Mouse (Mus musculus) cerebellum, adult 11-12 months (tissue): ENCODE measurements around the gene Trpv4.

ENCODE experiments used
- DNase-seq: peaks from one replicate; pipeline ENCODE4 v3.0.0; 2022

The Trpv4 gene

DNA sequence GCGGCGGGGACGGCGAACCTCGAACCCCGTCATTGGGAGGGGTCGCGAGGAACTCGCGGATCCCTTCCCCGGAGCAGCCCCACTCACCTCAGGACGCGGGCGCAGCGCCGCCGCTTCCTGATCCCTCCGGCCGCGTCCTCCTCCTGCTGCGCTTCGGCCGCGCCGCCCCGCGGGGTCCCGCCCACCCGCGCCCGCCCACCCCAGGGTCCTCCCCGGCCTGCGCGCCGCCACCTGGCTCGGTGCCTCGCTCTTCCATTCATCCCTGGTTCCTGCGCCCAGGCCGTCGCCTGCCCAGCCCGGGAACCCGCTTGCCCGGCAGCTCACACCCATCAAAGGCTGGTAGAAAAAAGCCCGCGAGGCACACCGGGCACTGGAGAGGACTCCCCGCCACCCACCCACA, at the start of gene Trpv4:
Trpv4 (minus strand) TSS at position 167 of the 400 bp plus-strand sequence.
- no peak for DNase-seq

DNA sequence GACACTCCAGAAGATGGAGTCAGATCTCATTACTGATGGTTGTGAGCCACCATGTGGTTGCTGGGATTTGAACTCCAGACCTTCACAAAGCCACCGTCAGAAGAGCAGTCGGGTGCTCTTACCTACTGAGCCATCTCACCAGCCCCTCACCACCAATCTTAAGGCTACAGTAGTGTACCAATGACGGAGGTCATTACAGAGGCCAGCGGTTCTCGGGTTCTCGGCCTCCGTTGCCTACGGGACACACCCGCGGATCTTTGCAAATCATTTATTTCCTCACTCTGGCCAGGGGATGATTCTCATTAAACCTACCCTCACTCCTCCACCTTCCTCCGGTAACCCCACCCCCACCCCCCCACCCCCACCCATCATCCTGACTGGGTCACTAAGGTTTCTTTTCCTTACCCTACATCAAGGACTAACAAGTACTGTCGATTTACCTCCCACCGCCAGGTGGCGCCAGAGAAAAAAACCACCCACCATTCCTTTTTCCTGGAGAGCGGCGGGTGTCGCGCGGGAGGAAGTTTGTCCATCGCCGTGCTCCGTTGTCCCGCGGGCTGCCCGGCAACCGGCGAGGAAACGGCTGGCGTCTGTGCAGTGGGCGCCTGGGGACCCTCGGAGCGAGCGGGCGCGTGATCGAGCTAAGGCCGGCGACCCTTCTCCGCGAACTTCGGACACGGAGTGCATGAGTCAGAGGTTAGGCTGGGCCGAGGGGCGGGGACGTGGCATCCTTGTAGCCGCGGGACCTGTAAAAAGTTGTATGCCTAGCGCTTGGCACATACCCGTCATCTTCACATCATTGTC, 49.2 kb upstream of the Trpv4 start, which contains the start of gene Tchp:
Tchp (plus strand) TSS at position 496 of the 804 bp plus-strand sequence.
- peak; percentile 92 for DNase-seq

DNA sequence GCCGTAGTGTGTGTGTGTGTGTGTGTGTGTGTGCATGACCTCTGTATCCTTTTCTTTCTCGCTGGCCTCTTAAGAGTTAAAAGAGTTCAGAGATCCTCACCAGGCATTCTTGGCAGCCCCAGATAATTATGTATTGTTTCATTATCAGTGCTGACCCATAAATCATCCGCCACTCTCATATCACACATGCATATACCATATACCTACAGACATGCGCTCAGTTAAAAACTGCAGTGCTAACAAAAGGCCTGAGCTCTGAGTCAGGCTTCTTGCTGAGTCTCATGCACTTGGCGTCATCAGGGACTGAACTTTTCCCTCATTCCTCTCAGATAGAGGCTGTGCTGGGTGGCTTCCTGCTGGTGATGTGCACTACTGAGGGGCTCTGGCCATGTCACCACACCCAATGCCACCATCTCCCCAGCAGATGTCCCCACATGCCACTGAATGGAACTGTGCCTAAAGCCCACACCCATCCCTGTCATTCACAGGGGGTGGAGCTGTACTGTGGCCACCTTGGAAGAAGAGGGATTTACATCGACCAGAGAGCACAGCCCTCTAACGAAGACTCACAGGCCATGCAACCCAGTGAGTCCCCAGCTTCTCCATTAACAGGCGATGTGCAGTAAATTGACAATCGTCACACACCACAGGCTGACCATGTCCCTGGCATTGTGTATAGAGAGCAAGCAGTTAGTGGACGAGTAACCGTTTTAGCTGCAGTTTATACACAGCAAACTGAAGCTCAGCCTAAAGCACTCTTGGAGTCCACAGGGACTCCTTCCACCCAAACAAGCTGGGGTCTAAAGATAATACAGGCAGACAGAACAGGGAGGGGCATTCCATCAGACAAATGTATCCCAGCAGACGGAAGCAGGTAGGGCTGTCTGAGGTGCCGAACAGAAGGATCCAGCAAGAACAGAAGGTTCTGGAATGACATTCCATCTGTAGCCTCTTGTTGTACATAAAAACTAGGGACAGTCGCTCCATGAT, 44.5 kb upstream of the Trpv4 start:
- no peak for DNase-seq

DNA sequence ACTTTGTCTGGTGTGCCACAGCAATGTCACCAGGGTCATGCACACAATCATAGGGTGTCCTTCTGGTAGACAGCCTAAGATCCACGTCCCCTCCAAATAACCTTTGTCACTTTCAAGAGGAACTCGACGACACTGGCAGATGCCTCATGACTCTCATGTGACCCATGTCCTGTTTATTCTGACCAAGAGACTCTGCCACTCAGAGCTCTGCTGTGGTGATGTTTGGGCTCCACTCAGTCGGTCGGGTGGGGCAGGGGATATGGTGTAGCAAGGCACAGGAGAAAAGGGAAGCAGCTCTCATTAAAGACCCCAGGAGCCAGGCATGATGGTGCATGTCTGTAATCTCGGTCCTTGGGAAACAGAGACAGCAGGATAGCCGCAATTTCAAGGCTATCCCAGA, 40.8 kb upstream of the Trpv4 start:
- DNase-seq: no peak

DNA sequence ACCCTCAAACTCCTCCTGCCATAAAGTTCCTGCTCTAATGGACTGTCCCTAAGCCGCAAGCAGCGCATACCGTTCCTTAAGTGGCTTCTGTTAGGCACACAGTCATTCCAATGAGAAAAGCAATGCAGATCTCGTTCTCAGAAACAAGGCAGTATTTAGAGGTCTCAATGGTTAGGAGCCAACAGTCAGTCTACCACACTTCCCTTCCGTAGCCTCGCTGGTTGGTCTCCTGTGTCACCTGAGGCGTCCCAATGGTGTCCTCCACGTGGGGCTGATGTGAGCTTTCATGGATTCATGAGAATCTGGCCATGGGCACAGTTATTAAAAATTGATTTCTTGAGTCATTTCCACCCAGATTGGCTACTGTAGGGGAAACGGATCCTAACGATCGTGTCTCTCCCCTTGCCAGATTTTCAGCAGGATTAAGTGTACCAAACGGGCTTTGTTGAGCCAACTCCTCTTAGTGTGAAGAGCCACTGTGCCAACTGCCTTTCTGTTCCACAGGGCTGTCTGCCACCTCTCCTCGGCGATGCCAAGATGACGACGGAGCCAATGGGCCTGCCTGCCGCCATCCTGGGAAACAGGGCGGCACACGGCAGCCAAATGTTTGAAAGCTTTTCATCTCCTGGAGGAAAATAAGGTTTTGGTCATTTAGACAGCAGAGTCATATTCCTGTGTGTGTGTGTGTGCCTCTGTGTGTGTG, 40.0 kb upstream of the Trpv4 start:
- peak; percentile 94 for DNase-seq

DNA sequence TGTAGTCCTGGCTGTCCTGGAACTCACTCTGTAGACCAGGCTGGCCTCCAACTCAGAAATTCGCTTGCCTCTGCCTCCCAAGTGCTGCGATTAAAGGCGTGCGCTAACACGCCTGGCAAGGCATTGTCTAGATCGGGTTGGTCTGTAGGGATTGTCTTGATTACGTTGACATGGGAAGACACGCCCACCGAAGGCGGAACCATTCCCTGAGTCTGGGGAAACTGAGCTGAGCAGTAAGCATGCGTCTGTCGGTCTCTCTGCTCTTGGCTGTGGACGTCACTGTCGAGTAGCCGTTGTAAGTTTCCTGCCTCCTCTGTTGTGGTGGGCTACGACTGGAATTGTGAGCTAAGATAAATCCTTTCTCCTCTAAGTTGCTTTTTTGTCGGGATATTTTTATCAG, 38.7 kb upstream of the Trpv4 start:
- DNase-seq: no peak

DNA sequence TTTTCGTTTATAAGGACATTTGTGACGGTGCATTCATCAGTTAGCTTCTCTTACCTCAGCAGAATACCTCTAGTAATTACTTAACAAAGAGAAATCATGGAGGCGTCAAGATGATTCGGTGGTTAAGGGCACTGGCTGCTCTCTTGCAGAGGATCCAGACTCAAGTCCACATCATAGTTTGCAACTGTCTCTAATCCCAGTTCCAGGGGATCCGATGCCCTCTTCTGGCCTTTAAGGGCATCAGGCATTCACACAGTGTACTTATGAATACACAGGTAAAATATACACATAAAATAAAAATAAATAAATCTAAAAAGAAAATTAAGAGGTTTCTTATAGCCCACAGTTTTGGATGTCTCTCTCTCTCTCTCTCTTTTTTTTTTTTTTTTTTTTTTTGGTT, 37.6 kb upstream of the Trpv4 start:
- no peak for DNase-seq

DNA sequence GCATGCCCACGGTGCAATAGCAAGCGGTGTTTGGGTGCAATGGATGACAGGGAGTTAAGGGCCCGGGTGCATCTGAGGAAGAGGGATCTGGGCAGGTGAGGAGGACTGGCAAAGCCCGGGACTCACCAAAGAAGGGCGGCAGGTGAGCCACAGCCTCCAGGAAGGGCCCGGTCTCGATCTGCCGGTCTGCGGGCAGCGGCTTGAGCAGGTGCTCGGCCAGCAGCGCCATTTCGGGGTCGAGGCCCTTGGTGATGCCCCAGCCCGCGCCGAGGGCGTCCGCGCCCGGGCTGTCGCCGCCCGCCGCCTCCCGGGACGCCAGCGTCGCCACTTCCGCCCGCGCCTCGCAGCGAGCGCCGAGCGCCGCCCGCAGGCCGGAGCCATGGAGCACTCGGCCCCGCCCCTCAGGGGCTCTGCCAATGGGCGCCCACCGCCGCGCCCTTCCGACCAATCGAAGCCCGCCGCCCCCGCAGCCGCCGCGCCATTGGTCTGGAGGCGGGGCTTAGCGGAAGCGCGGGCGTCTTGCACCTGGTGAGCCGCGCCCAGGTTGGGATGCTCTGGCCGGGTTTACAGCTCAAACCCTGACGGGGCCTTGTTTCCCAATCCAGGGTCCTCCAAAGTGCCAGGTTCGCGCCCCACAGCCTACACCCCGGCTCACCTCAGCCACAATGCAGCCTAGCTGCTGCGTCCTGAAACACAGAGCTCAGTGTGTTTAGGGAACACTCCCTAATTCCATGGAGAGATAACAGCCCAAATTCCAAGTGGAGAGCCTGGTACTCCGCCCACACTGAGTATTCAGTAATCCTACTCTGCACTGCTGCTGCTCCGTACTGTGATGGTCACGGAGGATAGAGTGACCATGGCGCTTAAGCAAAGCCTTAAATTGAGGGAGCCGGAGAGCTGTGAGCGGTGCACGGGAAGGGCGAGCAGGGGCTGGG, 32.7 kb upstream of the Trpv4 start, which contains the start of gene Gltp:
Gltp (minus strand) TSS at position 352 of the 935 bp plus-strand sequence.
- peak; percentile 95 for DNase-seq

DNA sequence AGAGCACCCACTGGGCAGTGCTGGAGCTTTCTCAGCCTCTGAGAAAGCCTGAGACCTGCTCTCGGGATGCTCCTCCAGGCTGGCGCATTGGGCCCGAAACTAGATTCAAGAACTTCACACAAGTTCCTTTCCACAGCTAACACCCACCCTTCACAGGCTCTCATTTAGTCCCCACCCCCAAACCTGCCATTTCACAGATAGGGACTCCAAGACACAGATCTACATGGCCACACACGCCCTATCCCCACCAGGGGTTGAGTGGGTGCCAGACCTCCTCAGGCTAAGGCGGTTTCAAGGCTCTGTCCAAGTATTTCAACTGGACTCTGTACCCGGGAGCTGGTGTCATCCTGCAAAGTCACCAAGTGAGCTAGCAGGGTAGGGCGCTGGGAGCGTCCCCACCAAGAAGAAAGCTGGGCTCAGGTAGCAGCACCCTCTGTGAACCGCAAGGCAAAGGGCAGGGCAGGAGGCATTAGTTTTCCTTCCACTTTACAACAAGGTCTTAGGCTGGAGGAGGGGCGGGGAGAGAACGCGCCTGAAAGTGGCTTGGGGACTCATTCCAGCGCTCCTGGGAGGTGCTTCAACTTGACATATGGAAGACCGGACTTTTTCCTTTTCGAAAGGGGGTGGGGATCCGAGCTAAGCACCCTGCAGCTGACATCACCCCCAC, 31.6 kb upstream of the Trpv4 start:
- no peak for DNase-seq

DNA sequence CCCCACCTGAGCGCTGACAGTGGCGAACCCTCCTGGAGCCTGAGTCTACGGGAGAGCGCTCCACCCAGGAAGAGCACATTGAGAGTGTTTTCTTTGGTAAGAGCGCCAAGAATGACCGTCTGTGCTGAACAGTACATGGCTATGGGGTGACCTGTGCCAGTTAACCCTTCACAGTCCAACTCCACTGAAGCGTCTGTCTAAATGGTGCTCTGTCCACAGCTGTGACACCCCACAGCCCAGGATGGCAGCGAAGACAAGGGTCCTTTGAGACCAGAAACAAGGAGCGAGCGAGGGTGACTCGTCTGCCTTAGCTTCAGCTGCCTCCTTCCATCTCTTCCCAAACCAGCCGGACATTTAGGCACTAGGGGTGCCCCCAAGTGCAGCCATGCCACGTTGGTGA, 30.5 kb upstream of the Trpv4 start:
- no peak for DNase-seq

DNA sequence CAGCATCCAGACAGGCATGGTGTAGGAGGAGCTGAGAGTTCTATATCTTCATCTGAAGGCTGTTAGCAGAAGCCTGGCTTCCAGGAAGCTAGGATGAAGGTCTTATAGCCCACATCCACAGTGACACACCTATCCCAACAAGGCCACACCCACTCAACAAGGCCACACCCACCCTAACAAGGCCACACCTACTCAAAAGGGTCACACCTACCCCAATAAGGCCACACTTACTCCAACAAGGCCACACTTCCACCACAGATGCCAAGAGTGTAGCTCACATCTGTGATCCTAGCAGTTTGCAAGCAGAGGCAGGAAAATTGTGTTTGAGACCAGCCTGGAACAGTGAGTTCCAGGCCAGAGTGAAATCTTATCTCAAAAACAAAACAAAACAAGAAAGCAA, 29.7 kb upstream of the Trpv4 start:
- DNase-seq: no peak

DNA sequence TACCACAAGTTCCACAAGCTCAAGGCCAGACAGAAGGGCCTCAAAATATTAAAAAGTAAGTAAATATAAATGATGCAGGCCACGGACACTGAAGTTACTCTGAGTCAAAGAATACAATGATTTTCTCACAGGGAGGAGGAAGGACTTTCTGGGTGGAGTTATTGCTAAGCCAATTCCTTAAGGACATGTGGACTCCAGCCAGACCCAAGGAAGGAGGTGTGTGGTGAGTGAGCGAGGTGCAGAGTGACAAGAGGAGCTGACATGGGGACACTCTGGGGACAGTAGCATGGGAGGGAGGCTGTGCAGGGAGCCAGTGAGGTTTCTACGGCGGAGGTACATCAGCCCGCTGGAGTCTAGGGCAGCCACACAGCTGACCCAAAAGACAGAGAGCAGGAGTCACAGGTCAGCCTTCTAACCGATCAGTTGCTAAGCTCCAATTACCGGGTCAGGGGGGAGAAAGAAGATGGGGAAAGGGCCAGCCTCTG, 28.5 kb upstream of the Trpv4 start:
- no peak for DNase-seq

DNA sequence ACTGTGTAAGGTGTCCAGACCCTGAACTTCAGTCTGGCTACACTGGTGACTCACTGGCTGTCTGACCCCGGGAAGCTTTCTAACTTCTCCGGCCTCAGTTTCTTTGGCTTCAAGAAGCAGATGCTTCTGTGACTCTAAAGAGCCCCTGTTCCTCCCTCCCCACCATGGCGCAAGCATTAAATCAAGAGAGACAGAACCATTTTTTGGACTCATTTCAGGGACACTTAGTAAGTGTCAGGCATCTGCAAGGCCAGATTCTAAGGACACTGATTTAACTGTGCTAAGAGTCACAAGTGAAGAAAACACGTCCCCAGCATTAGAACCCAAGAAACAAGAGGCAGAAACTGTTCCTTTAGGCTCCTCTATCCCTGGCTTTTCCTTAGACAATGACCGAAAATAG, 27.8 kb upstream of the Trpv4 start:
- no peak for DNase-seq

DNA sequence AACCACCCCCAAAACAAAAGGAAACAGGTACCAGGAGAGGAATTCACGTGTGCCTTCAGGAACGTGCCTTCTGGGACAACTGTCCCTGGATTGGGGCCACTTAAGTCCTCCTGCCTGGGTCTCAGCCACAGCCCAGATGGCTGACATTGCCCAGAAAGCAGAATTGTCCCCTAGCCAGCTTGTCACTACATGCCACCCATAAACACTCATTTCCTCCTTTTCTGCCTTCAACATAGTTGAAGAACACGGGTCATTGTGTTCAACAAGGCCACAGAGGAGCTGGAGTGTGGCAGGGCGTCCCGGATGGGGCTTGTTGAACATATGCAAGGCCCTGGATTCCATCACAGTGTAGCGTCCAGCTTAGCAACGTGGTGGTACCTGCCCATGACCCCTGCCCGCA, 23.5 kb upstream of the Trpv4 start:
- peak; percentile 75 for DNase-seq

DNA sequence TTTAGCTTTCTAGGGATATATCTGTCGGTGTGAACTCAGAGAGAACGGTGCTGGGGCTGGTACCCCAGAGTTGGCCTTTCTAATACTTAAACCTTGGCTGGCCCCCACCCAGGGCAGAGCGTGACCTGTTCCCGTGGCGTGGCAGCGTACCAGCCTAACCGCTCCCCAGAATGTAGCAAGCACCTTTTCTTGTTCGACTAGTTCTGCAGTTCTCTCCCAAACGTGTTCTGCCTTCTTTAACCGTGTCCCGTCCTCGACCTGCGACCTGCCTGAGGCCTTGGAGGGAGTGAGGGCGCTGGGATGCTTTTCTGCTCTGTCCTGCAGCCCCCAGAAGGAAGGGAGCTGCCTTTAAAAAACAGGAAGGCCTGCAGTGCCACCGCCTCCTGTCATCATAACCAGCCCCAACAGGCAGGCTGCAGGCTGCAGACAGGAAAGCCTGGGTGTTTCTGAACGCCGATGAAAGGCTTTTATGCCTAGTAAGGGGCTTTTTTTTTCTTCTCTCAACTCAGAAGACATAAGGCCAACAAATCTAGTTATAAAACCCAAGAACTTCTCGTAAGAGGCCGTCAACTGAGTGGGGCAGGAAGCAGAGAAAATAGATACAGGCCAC, 22.6 kb upstream of the Trpv4 start:
- DNase-seq: no peak

DNA sequence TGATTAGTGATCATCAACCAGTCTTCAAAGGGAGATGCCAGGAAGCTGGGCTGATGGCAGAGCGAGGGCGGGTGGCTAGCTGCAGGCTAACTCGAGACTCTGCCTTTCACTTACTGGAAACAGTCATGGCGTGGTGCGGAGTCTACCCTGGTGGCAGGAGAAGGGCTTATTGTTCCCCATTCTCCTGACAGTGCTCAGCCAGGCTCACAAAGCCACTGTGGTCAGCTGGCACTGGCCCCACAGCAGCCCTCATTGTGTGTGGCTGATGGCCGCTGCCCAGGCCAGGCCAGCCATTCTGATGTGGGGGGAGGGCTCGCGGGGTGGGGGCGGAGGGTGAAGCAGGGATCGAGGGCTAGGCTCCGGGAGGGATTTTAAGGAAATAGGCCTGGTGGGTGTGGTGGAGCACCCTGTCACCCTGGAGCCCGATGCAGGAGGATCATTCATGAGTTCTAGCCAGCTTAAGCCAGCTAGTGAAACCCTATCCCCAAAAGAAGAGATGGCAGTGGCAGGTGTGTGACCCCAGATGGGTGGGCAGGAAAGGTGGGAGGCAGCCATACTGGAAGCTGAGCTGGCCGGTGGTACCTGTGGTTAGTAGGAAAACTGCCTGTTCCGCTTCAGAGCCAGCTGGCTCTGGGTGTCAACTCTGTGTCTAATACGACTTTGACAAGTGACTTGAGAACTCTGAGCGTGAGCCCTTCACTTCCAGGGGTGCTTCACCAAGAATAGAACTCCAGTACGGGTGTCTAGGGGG, 21.8 kb upstream of the Trpv4 start:
- no peak for DNase-seq

DNA sequence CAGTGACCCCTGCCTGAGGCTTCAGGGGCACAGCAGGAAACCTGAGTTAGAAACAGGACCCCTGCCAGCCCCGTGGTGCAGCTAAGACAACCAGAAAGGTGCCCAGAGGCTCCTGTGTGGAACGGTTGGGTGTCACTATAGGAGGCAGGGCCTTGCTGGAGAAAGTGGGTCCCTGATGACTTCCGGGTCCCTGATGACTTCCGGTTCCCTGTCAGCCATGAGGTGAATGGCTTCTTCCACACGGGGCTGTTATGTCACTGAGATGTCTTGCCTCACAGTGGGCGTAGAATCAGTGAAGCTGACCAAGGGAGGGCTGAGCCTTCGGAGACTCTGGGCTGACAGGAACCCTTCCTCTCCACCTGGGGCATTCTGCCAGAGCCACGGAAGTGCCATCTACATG, 16.4 kb upstream of the Trpv4 start:
- no peak for DNase-seq

DNA sequence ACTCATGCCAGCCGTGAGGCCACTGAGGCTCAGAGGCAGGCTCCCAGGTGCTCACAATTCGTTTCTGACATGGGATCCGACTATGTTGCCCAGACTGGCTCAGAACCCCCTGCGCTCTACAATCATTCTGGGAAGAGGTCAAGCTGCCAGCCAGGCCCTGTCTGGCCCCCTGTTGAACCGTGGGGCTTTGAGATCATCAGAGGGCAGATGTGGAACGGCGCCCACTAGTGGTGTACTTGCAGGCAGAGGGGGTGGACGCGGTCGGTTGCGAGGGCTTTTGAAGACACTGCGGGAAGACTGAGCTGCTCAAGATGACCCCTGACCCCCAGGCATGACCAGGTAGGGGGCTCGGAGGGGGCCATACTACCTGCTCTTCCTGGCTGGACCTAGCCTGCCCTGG, 14.9 kb upstream of the Trpv4 start:
- DNase-seq: no peak

DNA sequence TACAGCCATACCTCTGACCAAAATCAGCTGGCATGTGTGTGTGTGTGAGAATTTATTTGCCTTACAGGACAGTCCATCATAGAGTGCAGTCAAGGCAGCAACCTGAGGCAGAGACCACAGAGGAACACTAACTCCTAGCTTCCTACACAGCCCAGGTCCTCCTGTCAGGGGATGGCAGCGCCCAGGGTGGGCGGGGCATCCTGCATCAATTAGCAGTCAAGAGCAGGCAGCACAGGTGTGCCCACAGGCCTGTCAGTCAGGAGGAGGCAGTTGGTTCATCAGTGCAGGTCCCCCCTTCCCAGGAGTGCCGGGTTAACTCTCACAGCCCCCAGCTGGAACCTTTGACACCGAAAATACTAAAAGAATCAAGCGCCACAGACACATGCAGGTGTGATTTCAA, 10.8 kb upstream of the Trpv4 start:
- no peak for DNase-seq
